Mouse (Mus musculus) right cerebral cortex, adult 2 months (tissue): ENCODE measurements around the gene Cpne5.
A peak's percentile ranks its signal among the peaks of the same experiment; 100 is the strongest.

Experiments
- DNase-seq, 2 experiments: peaks; one replicate each; pipeline ENCODE4 v3.0.0; 2021 to 2022; ENCODE audit warnings: low spot score in 2 of 2

The Cpne5 gene

DNA sequence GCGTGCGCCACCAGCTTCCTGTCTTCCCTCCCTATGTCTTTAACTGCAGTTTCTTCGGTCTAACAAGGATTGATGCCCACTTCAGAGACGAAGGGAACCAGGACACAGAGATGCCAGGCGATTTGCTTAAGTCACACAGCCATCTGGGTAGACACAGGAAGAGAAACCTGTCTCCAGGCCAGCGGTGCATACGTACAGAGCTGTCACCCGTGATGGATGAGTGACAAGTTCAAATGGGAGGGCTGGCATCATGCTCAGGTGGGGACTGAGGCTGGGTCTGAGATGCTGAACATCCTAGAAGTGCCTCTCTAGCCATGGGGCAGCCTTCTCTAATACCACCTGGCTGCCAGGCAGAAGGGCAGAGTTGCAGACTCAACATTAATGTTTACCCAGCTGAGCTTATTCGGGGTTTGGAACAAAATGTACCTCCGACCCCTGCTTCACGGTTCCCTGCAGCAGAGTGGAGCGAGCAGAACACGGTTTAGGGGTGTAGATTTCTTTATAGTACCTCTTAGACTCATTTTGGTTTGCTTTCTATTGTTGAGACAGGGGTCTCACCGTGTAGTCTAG lies 67.5 kb downstream of the Cpne5 start:
- no peak for DNase-seq

GRCm38 (mm10) chr17:29168996-29169601 lies 68.9 kb downstream of the Cpne5 start:
- no peak for DNase-seq

DNA sequence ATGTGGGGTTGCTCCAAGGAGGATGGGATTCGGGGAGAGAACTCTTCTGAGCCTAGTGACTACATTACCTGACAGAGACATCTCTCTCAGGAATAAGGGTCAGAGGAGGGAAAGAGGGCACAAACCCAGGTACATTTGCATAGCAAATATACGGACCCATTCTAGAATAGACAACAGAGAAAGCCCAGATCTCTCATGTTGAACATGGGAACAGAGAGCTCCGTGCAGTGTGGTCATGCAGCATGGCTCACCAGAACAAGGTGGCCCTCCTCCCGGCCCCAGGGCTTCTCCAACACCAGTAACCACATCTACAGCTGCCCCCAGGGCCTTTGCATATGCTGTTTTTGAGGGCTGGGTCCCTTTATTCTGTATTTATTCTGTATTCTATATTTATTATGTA lies 69.5 kb downstream of the Cpne5 start:
- DNase-seq, result no peak

- DNase-seq, result no peak
These were observed 70.6 kb downstream of the Cpne5 start for GRCm38 (mm10) chr17:29167371-29167770.

- no peak for DNase-seq
These were observed 71.9 kb downstream of the Cpne5 start for GRCm38 (mm10) chr17:29165967-29166578.

DNA sequence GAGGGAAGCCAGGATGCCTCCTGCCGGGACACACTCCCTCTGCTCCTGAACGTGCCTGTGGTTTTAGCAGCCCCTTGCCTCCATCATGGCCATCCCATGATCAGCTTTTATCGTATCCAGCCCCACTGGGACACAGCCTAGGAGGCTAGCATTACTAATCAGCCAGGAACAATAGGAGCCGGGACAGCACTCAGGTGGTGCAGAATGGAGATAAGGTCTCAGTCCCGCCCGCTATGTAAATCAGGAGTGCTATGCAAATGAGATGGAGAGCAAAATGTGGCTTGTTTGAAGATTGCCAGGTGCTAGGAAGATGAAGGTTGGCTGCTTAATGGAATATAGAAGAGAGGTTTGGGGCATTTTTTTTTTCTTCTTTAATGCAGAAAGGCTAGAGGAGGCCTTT lies 72.5 kb downstream of the Cpne5 start:
- DNase-seq, result no peak

- no peak for DNase-seq
These were observed 73.4 kb downstream of the Cpne5 start for GRCm38 (mm10) chr17:29164469-29165111.

GRCm38 (mm10) chr17:29162334-29162733 lies 75.6 kb downstream of the Cpne5 start:
- DNase-seq, result no peak

DNA sequence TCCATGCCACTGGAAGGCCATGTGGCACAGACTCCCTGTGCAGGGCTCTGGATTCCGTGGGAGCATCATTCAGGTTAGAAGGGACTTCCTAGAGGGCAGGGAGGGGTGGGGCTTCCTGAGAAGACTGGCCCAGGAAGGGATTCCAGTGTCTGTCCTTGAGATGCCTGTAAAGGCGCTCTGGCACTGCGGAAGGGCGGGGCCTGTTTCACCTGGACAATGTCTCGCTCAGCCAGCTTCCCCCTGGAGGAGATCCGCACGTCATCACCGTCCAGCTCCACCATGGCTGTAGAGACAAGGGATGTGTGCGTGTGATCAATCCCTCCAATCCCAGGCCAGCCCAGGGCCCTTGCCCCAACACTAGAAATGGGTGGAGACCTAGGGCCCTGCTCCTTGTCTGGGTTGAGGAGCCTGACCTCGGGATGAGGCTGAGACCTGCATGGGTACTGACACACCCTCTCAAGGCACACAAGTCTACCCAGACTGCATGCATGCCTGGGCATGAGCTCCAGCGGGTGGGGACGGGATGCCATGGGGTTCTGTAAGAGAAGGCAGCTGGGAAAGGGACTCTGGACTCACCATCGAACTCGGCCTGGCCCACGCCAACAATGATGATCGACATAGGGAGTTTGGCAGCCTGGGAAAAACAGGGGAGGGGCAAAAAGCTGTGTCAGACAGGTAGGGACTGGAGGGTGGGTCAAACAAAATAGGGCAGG lies 78.1 kb downstream of the Cpne5 start:
- DNase-seq, result no peak

- no peak for DNase-seq
These were observed 78.6 kb downstream of the Cpne5 start for GRCm38 (mm10) chr17:29159320-29159719.

GRCm38 (mm10) chr17:29158899-29159298 lies 79.1 kb downstream of the Cpne5 start:
- DNase-seq, result no peak

DNA sequence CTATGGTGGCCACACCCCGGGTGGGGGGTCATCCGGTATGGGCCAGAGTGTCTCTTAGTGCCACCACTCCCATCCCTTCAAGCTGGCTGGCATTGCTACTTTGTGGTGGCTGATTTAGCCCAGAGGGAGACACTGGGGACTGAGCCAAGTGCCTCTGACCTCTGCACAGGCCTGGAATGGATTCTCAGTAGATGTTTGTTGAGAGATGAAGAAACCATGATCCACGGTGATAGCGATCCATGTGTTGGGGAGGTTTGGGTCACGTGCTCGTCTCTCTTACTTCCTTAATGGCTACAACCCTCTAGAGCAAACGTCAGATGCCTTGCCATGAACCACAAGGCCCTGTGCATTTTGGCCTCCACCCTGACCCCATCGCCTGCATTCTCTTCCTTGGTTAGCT lies 81.1 kb downstream of the Cpne5 start:
- no peak for DNase-seq

DNA sequence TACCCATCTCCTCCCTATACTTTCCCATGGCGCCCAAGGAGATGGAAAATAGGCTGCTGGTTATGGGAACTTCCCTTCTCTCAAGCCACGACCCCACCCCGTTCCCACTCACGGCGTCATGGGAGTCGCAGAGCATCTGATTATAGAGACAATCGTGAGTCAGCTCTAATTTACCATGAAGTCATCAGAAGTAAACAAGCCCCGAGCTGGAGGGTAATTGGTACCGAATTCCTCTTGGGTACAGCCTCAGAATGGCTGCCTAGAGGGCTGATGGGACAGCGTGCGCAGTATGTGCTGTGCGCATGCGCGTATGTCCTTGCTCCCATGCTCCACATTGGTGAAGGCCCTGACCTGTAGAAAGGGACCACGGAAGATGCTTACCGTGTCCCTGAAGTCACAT lies 81.6 kb downstream of the Cpne5 start:
- DNase-seq, result peak; percentile 39 to 40

DNA sequence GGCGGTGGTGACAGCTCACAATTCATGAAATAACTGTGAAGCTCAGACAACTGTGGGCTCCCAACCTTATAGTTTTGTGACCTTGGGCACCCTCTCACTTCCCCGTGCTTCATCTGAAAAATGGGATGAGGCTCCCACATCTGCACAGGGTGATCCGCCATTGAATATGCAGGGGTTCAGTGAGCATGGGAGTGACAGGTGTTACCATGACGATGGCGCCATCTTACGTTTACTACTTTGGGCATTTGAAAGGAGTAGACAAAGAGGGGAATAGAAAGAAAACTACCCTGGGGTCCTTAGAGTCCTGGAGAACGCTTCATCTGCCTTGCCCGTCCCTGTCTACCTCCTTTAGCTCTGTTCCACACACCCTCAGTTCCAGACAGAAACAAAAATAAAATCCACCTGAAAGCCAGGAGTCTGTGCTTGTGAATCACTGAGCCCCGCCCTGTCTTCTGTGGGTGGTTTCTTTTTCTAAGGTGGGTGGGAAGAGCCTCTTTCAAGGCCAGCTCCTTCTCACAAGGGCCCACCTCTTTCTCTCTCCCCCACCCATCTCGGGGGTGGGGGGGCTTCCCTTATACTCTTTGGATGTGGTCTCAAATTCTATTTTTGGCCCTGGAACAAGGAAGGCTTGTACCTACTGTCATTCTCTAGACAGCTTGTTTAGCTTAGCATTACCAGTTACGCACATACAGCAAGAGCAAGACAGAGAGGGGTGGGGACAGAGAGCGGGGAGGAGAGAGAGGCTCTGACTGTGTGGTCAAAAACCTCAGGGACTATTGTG lies 82.4 kb downstream of the Cpne5 start:
- peak; percentile 74 to 76 for DNase-seq

GRCm38 (mm10) chr17:29154247-29154646 lies 83.7 kb downstream of the Cpne5 start:
- no peak for DNase-seq

GRCm38 (mm10) chr17:29152547-29152946 lies 85.4 kb downstream of the Cpne5 start:
- no peak for DNase-seq

DNA sequence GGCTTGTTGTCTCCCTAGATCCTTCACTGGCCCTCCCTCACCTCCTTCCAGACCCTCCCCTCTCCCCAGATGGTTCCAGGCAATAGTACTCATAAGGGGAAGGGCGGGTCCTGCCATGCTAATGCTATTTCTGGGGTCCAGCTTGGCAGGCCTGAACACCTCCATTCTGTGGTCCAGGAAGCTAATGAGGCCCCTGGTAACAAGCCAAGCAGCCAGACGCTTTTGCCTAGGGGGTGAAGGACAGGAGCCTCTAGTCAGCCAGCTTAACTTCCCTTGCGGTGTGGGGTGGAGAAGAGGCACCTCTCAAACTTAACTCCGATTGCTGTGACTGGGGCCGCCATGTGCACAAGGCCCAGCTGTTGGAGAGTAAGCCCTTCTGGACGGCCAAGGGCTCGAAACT lies 88.2 kb downstream of the Cpne5 start:
- DNase-seq, result no peak

GRCm38 (mm10) chr17:29147773-29148172 lies 90.2 kb downstream of the Cpne5 start:
- no peak for DNase-seq

DNA sequence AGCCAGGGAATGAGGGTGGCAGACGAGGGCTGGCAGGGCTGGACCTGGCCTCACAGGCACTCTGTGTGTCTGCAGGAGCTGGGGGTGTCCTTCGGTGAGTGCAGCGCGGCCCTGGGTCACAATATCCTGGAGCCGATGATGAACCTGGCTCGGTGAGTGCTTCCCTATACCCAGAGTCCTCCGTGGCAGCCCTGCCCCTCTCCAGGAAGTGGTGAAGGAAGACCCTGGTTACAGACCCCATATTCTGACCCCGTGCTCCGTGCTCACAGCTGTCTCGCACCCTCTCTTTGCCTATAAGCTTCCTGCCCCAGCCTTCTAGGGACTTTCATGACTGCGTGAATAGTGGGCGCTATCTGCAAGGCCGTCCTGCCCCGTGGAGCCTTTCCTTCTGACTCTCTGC lies 90.7 kb downstream of the Cpne5 start:
- DNase-seq, result no peak

DNA sequence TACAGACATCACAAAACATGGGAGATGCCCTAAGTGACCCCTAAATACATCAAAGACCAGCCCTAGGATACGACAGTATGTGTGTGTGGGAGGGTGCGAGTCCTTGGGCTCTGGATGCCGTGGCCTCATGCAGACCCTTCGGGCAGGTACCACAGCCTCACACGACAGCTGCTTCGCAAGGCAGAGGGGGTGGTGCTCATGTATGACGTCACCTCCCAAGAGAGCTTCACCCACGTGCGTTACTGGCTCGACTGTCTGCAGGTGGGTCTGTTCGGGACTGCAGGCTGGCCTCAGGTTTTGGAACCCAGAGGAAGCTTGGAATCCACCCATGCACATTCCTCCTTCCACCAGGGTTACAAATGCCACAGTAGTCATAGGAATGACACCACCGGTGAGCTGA lies 92.9 kb downstream of the Cpne5 start:
- DNase-seq, result no peak

GRCm38 (mm10) chr17:29143266-29143665 lies 94.7 kb downstream of the Cpne5 start:
- DNase-seq, result no peak

GRCm38 (mm10) chr17:29141577-29141976 lies 96.4 kb downstream of the Cpne5 start:
- no peak for DNase-seq
